Mouse (Mus musculus) kidney, postnatal 0 days (tissue): Measurements from ENCODE around the gene Trim80. TPM values are rescaled to one million over a fixed set of nuclear protein-coding genes. Genes with fewer than 3 reads are reported as not detected.
A peak's percentile ranks its signal among the peaks of the same experiment; 100 is the strongest.

Experiments used
- ATAC-seq: fragments of 200-750 bp; cut with Nextera tagmentation; replicated peaks from 2 replicates; pipeline ENCODE4 v1.8.0; 2017; ENCODE audit warnings: low read depth, moderate number of reproducible peaks, moderate TSS enrichment, moderate library complexity; ENCODE audit not compliant: low FRiP score
- DNase-seq: peaks from one replicate; pipeline ENCODE4 v3.0.0-alpha.2; 2016; ENCODE audit warnings: low spot score
- H3K27ac ChIP-seq: fragments of 300-500 bp; sonication (generic); 2 replicates; pipeline ENCODE4 v1.5.1; 2014; ENCODE audit warnings: mild to moderate bottlenecking
- H3K27me3 ChIP-seq: fragments of 300-500 bp; sonication (generic); 2 replicates; pipeline ENCODE4 v1.6.1; 2014; ENCODE audit warnings: low read length, mixed read lengths; ENCODE audit not compliant: insufficient read depth
- H3K36me3 ChIP-seq: fragments of 300-500 bp; sonication (generic); 2 replicates; pipeline ENCODE4 v1.6.1; 2014; ENCODE audit warnings: low read length, mixed read lengths; ENCODE audit not compliant: insufficient read depth
- H3K4me1 ChIP-seq: fragments of 300-500 bp; sonication (generic); replicated peaks from 2 replicates; pipeline ENCODE4 v1.6.1; 2014; ENCODE audit warnings: antibody characterized with exemption, low read length, mixed read lengths; ENCODE audit not compliant: insufficient read depth
- H3K4me2 ChIP-seq: fragments of 300-500 bp; sonication (generic); 2 replicates; pipeline ENCODE4 v1.6.1; 2014; ENCODE audit warnings: mild to moderate bottlenecking, low read length, moderate library complexity, mixed read lengths
- H3K4me3 ChIP-seq: fragments of 300-500 bp; sonication (generic); replicated peaks from 2 replicates; pipeline ENCODE4 v1.5.1; 2014; ENCODE audit warnings: low read depth, low read length
- H3K9ac ChIP-seq: fragments of 300-500 bp; sonication (generic); 2 replicates; pipeline ENCODE4 v1.6.1; 2014; ENCODE audit warnings: low read depth, low read length
- H3K9me3 ChIP-seq: fragments of 300-500 bp; sonication (generic); replicated peaks from 2 replicates; pipeline ENCODE4 v1.6.1; 2016; ENCODE audit warnings: low read length, inconsistent platforms, mixed read lengths
- CTCF ChIP-seq: IDR thresholded peaks from 2 replicates; pipeline ENCODE4 v1.5.1; 2016; ENCODE audit warnings: antibody characterized with exemption, low read depth, mild to moderate bottlenecking, moderate library complexity
- WGBS: fragments of 180-500 bp; shearing (Covaris S2); extraction: QIAGEN DNeasy Blood & Tissue Kit; methylation state at CpG from one replicate; pipeline ENCODE4 v1.1.7; 2014; 5-methylcytosine and 5-hydroxymethylcytosine counted together
- polyA plus RNA-seq: library from polyadenylated mRNA; unstranded; fragments of >200 nt; fragmentation: Nextera tagmentation; extraction: Ambion mirVana; gene quantifications from 2 replicates; pipeline ENCODE4 v1.2.1, GENCODE M21; 2015

Trim80 gene
- polyA plus RNA-seq, 1 experiment from 2014 or later = 0.49 TPM

GRCm38 (mm10) chr11:115403338-115404124 is 36.8 kb upstream of the Trim80 start, which contains the start of gene Mrpl58:
Gene Mrpl58 (plus strand): TSS chr11:115403752.
- ATAC-seq (peak; percentile 87), DNase-seq (peak; percentile 91)
- TF ChIP-seq CTCF = no peak
- no peaks in the 10 kb centered on the region for H3K27me3 ChIP-seq
- peak within 1 kb of the TSS; percentile 90 for H3K4me2 ChIP-seq
- WGBS = 2% methylated on average over 50 of the region's 50 CpGs
- no peaks in the 10 kb centered on the region for H3K9me3 ChIP-seq
- H3K36me3 ChIP-seq = 0 out of 2 replicates have a peak, but pooled peaks cover 6% of the 10 kb centered on the region
- H3K4me1 ChIP-seq = peaks cover 8% of the 10 kb centered on the region; the same call in 1 of the 2 replicates
- peak within 1 kb of the TSS; percentile 84 for H3K4me3 ChIP-seq
- H3K27ac ChIP-seq = peak within 1 kb of the TSS; percentile 82
- peak within 1 kb of the TSS; percentile 92 for H3K9ac ChIP-seq

- no peak for ATAC-seq
- WGBS = 98% methylated on average over 6 of the region's 6 CpGs
Observed at GRCm38 (mm10) chr11:115405723-115406122, 34.6 kb upstream of the Trim80 start.

GRCm38 (mm10) chr11:115406858-115407401 is 33.4 kb upstream of the Trim80 start:
- 92% methylated on average over 17 of the region's 17 CpGs for WGBS
- Histone ChIP-seq H3K9me3 (no peaks in the 10 kb centered on the region), H3K4me3 (no peak overlapping the region), H3K4me1 (peaks cover 8% of the 10 kb centered on the region; the same call in 1 of the 2 replicates), H3K9ac (no peak overlapping the region), H3K4me2 (no peak overlapping the region), H3K27me3 (no peaks in the 10 kb centered on the region), H3K27ac (no peak overlapping the region), H3K36me3 (0 out of 2 replicates have a peak, but pooled peaks cover 6% of the 10 kb centered on the region)
- ATAC-seq (no peak), DNase-seq (no peak)
- no peak for TF ChIP-seq CTCF

More at GRCm38 (mm10) chr11:115405723-115406122, 34.6 kb upstream of the Trim80 start:
- Histone ChIP-seq H3K36me3 (0 out of 2 replicates have a peak, but pooled peaks cover 6% of the 10 kb centered on the region), H3K27me3 (no peaks in the 10 kb centered on the region), H3K27ac (no peak overlapping the region), H3K9ac (no peak overlapping the region), H3K4me1 (peaks cover 8% of the 10 kb centered on the region; the same call in 1 of the 2 replicates), H3K4me2 (no peak overlapping the region), H3K4me3 (no peak overlapping the region), H3K9me3 (no peaks in the 10 kb centered on the region)
- no peak for DNase-seq
- TF ChIP-seq CTCF = no peak

GRCm38 (mm10) chr11:115408266-115408920 is 32.0 kb upstream of the Trim80 start:
- 0 out of 2 replicates have a peak, but pooled peaks have one; percentile 22 for TF ChIP-seq CTCF
- no peak overlapping the region for H3K4me2 ChIP-seq
- H3K36me3 ChIP-seq = 0 out of 2 replicates have a peak, but pooled peaks cover 6% of the 10 kb centered on the region
- H3K27me3 ChIP-seq = no peaks in the 10 kb centered on the region
- H3K4me1 ChIP-seq = peaks cover 8% of the 10 kb centered on the region; the same call in 1 of the 2 replicates
- ATAC-seq (no peak), DNase-seq (no peak)
- H3K27ac ChIP-seq = peak overlapping the region; percentile 42; the same call in 1 of the 2 replicates
- no peaks in the 10 kb centered on the region for H3K9me3 ChIP-seq
- H3K9ac ChIP-seq = no peak overlapping the region
- WGBS = 77% methylated on average over 6 of the region's 6 CpGs
- H3K4me3 ChIP-seq = no peak overlapping the region

GRCm38 (mm10) chr11:115409556-115409955 is 30.8 kb upstream of the Trim80 start:
- Histone ChIP-seq H3K9me3 (no peaks in the 10 kb centered on the region), H3K27ac (no peak overlapping the region), H3K4me1 (peaks cover 4% of the 10 kb centered on the region; the same call in 1 of the 2 replicates), H3K9ac (no peak overlapping the region), H3K27me3 (no peaks in the 10 kb centered on the region), H3K36me3 (0 out of 2 replicates have a peak, but pooled peaks cover 6% of the 10 kb centered on the region), H3K4me3 (no peak overlapping the region), H3K4me2 (no peak overlapping the region)
- ATAC-seq = no peak
- no peak for DNase-seq
- WGBS = 88% methylated on average over 7 of the region's 7 CpGs
- no peak for TF ChIP-seq CTCF
